Mouse (Mus musculus) layer of hippocampus, adult 18-20 months (tissue): ENCODE data around the gene Zc3h12a. TPM values are rescaled to one million over a fixed set of nuclear protein-coding genes. Genes with fewer than 3 reads are reported as not detected.
A peak's percentile ranks its signal among the peaks of the same experiment; 100 is the strongest.

Experiments used
- DNase-seq, 2 experiments: peaks; one replicate each; pipeline ENCODE4 v3.0.0; 2022; ENCODE audit warnings: low spot score in 2 of 2
- total RNA-seq, 2 experiments: library from RNA; stranded (reverse); gene quantifications; 2 replicates each; pipeline ENCODE4 v1.2.3; 2021

Gene Zc3h12a
- total RNA-seq, 2 experiments from 2014 or later: 0.99 to 1.3 TPM

GRCm38 (mm10) chr4:125116090-125116861 lies 11.4 kb downstream of the Zc3h12a start:
- DNase-seq: peak; percentile 39 to 66

- peak in 1 of 2 experiments; percentile 38 for DNase-seq
Observed at GRCm38 (mm10) chr4:125115710-125116089, 11.9 kb downstream of the Zc3h12a start.

- no peak for DNase-seq
Observed at GRCm38 (mm10) chr4:125115081-125115480, 12.6 kb downstream of the Zc3h12a start.

DNA sequence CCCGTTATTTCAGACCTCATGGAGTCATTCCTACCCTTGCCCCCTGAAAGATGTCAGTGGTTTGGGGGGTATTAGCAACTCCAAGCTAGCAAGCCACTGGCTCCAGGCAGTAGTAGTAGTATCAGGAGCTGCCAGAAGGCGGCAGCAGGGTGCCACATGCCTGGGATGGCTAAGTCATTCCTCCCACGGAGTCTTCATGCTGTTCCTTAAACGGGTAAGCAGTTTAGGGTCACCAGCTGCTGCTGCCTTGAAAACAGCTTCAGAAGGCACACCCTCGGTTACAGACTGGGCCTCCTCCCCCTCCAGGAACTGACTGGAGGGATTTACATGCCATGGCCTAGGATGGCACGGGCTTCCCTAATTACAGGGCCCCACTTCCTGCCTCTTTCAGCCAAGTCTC lies 13.0 kb downstream of the Zc3h12a start:
- peak; percentile 84 to 93 for DNase-seq

GRCm38 (mm10) chr4:125105354-125105753 lies 22.3 kb downstream of the Zc3h12a start:
- DNase-seq: no peak

DNA sequence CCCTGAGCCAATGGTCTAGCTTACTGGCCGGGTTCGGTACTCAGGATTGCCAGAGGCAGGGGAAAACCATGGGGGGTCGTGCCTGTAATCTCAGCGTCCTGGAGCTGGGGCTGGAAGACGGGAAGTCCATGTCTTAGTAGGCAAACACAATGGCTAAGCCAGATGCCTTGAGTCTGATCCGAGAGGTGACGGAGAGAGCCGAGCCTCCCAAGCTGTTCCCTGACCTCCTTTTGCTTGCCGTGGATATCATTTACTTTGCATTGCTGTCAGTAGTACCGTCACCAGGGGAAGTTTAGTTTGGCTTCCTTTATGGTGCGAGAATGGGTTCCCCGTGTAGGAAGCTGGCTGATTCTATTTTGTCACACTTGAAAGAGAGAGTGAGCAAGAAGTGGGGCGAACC lies 26.3 kb downstream of the Zc3h12a start:
- DNase-seq: no peak

GRCm38 (mm10) chr4:125099458-125099857 lies 28.2 kb downstream of the Zc3h12a start:
- DNase-seq: peak; percentile 66 to 85

DNA sequence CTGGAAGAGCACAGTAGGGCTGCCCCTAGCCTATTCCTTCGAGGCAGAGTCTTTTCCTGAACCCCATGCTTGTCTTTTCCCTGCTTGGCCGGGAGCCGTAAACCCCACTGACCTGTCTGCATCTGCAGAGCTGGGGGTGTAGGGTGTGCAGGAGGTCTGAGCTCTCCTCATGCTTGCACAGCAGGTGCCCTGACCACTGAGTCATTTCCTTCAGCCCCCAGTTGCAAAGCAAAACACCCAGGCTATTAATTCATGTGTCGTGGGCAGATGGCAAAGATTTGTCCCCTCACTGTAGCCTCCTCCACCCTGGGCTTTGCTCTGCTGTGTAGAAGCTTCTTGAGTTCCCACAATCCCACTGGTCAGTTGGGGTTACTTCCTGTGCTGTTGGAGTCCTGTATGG lies 30.2 kb downstream of the Zc3h12a start:
- no peak for DNase-seq

DNA sequence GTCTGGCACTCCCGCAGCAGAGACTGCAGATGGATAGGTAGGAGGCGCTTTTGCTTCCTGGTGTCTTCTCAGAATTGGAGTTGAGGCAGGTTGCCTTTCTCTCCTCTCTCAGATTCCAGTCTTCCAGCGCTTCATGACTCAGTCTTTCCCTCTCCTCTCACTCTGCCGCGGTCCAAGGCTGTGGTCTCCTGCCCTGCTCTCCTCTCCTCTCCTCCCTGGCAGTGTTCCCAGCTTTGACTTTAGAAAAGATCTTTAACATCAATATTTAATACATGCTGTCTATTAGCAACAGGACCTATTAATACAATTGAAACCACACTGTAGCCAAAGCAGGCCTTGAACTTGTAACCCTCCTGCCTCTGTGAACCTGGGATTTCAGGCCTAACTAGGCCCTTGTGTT lies 31.6 kb downstream of the Zc3h12a start:
- no peak for DNase-seq

DNA sequence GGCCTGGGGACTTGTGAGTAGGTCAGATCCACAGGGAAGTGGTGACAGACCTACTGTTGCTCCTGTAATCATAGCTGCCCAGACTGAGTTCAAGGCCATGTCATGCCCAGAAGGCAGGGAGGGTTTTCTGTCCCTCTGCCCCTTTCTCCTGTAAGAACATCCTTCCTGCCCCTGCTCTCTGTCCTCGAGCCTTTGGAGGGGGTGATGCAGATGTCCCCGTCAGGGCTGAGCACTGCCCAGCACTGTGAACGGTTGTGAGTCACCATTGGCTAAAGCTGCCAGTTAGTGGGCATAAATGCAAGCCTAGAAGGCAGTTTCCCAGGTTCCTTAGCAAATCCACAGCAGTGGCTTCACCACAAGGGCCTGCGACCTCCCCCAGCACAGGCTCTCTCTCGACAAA lies 34.6 kb downstream of the Zc3h12a start:
- no peak for DNase-seq

DNA sequence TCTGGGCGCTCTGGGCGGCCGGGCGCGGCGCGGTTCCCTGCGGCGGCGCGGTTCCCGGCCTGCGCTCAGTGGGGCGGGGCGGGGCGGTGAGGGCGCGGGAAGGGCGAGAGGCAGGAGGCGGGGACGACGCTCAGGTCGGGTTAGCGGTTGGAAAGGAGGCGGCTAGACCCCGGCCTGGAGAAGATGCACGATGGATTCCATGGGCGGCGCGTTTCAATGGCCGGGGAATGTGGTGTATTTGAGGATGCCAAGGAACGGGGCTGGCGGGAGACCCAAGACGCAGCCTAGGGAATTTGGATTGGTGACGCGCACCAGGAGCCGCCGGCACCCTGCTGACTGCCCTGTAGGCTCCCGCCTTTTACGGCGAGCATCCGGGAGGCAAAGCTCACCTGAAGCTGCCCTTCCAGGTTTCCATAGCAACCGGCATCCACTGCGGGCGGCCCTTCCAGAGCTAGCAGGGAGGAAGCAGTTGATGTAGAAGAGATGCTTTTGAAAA lies 42.2 kb downstream of the Zc3h12a start:
- DNase-seq: peak; percentile 69

GRCm38 (mm10) chr4:125084403-125085345 lies 43.0 kb downstream of the Zc3h12a start, which contains the start of gene Meaf6:
TSS of gene Meaf6 (plus strand) at chr4:125085134.
- peak; percentile 87 to 95 for DNase-seq

DNA sequence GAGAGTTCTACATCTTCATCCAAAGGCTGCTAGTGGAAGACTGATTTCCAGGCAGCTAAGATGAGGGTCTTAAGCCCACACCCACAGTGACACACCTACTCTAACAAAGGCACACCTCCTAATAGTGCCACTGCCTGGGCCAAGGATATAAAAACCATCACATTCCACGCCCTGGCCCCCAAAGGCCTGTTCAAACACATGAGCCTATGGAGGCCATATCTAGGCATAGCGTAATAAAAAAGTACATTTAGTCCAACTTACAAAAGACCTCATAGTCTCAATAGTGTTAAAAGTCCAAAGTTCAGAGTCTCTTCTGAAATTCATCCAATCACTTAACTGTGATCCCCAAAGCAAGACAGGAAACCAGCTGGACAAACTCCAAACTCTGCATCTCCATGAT lies 48.9 kb downstream of the Zc3h12a start:
- DNase-seq: no peak

DNA sequence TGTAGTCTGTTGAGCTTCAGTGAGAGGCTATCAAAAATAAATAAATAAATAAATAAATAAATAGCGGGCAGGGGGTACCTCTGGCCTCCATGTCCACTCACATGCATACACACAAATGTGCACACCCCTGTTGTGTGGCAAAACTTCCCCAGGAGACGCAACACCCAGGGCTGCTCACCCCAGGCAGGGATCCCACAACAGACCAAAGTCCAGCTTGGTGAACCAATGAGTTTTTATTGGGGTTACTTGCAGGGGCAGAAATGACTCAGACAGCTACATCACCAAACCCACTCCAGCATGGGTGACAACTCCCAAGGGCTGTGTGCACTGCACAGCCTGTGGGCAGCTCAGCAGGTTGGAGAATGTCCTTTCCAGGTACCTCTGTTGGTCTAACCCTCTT lies 49.9 kb downstream of the Zc3h12a start:
- DNase-seq: no peak

Other genes starting within 250 kb of the Zc3h12a start
- 10 to 100 TPM; 39.0 to 42.3 TPM for gene Epha10, start 246.9 kb downstream of the Zc3h12a start, total RNA-seq
- 10 to 100 TPM; 21.1 to 24.9 TPM for gene 9930104L06Rik, start 190.8 kb downstream of the Zc3h12a start, total RNA-seq
- 1 to 10 TPM; 1.3 to 1.8 TPM for gene Cdca8, start 188.5 kb downstream of the Zc3h12a start, total RNA-seq
- gene Rspo1, start 141.4 kb downstream of the Zc3h12a start, total RNA-seq: 1 to 10 TPM; 8.2 to 8.3 TPM
- 10 to 100 TPM; 54.8 to 62.3 TPM for gene Gnl2, start 111.3 kb downstream of the Zc3h12a start, total RNA-seq
- 1 to 10 TPM in 1 of 2 experiments, under 1 TPM in 1; 0.84 to 1.1 TPM for gene Dnali1, start 62.1 kb downstream of the Zc3h12a start, total RNA-seq
- gene Snip1, start 61.2 kb downstream of the Zc3h12a start, total RNA-seq: 10 to 100 TPM; 13.8 to 15.4 TPM
- gene Meaf6, start 42.7 kb downstream of the Zc3h12a start, total RNA-seq: 100 to 1,000 TPM; 113 to 118 TPM